Mouse (Mus musculus) adrenal gland, postnatal 25 days (tissue): ENCODE measurements around the gene Mpz. TPM values are rescaled to one million over a fixed set of nuclear protein-coding genes. Genes with fewer than 3 reads are reported as not detected.
"Not testable (repeated sequence)": the region's sequence is repeated elsewhere in the genome, so short reads cannot be mapped to it uniquely, and the experiment has no call there.

Experiments used
- DNase-seq: peaks from one replicate; pipeline ENCODE4 v3.0.0; 2021; ENCODE audit warnings: mixed read lengths
- total RNA-seq: library from RNA; stranded (reverse); gene quantifications from 2 replicates; pipeline ENCODE4 v1.2.3, GENCODE M21; 2021

Gene Mpz
- total RNA-seq, 1 experiment from 2014 or later: 0.88 TPM

DNA sequence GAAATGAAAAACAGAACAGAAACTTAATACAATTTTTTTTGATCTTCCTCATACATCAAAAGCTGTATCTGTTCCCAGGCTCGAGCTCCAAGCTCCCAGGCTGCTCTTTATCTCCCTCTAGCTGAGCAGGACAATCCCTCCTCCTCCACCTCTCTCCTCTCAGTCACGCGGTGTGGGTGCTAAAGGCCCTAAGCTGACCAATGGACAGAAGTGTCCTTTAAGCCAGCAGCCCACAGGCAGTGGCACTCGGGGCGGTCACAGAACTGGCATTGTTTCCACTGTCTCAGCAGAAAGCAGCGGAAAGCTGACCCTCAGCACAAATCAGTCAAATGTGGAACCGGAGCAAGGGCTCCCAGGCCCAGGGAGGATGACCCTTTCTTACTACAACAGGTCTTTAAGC, 21.3 kb upstream of the Mpz start:
- DNase-seq: no peak

DNA sequence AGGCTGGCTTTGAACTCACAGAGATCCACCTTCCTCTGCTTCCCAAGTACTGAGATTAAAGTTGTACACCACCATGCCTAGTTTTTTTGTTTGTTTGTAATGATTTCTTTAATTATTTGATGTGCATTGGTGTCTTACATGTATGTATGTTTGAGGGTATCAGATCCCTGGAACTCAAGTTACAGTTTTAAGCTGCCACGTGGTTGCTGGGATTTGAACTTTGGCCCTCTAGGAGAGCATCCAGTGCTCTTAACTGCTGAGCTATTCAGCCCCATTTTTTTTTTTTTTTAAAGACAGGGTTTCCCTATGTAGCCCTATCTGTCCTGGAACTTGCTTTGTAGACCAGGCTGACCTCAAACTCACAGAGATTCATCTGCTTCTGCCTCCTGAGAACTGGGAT, 19.5 kb upstream of the Mpz start:
- DNase-seq: no peak

DNA sequence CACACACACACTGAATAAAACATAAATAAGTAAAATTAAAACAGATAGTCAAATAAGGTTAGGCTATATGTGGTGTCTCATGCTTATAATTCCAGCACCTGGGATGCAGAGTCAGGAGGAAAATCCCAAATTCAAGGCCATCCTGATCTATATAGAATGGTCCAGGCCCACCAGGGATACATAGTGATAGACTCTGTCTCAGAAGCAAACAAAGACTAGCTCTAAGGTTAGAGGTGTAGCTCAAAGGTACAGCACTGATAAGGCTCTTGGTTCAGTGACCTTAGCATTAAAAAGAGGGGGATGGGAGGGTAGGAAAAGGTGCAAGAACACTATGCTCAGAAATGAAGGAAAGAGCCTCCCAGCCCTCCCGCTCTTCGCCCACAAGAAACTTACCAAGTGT, 14.9 kb upstream of the Mpz start:
- no peak for DNase-seq

DNA sequence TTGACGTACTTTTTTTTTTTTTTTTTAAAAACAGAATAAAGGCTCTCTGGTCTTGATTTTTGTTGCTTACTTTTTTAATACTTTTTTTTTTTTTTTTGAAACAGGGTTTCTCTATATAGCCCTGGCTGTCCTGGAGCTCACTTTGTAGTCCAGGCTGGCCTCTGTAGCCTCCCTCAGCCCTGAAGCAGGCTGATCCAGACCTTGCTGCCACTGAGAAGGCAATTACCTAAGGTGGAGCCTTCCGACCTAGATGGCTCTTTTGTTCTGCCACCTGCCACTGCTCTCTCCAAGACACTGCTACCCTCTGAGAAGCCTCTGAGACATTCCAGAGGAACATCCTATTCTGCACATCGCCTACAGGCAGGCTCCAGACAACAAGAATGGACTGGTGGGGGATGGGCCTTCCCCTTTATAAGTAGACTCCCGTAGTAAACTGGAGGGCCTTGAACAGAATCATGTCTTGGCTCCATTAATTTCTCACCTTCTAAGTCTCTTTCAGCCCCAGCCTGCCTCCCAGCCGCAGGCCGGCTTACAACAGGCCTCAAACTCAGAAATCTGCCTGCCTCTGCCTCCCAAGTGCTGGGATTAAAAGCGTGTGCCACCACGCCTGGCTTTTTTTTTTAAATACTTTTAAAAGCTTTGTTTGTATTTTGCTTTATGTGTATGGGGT, 12.9 kb upstream of the Mpz start:
- DNase-seq: not testable (repeated sequence)

DNA sequence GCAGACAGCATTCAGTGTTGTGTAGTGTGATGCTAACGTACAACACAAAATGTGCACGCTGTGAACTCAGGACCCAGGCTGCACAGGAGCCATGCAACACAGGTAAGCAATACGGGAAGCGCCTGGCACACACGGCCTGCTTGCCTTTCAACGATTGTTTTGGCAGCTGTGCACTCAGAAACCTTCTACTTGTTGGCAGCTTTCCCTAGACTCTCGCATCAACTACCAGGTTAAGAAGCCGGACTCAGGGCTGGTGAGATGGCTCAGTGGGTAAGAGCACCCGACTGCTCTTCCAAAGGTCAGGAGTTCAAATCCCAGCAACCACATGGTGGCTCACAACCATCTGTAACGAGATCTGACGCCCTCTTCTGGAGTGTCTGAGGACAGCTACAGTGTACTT, 7.5 kb upstream of the Mpz start:
- DNase-seq: not testable (repeated sequence)

DNA sequence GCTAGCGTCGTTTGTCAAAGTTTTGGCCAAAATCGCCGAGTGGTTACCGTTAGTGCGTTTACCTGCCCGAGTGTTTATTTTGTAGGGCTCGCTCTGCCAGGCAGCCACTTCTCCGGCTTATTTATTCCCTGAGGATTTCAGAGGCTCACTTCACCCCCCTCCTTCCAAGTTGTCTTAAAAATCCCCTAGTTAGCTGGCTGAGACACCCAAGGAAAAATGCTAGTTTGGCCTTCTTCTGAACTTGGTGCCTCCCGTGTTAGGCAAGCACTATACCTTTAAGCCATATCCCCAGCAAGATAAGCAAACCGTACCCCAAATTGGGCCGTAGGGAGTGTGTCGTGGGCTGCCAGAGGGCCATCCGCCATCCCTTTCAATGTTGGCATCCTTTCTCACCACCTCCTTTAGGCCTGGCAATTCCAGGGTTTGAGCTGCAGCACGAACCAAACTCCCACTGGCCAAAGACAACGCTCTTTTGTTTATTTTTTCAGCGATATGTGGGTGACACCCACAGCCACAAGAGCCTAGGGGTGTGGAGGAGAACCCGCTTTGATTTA, 404 bp downstream of the Mpz start:
- no peak for DNase-seq

DNA sequence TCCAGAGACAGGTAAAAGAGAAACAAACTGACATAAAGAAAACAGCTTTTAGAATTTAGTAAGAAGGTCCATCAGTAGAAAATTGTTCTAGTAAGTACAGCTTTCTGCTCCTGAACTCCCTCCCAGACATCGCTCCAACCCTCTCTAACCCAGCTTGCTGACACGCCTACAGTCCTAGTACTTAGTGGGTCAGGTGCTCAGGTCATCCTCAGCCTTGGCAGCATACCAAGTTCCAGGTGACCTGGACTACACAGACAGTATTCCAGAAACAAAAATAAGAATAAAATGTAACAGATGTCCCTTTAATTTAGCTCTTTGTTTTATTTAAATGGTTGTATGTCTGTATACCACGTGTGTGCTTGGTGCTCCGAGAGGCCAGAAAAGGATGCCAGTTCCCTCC, 1.5 kb downstream of the Mpz start:
- DNase-seq: no peak

DNA sequence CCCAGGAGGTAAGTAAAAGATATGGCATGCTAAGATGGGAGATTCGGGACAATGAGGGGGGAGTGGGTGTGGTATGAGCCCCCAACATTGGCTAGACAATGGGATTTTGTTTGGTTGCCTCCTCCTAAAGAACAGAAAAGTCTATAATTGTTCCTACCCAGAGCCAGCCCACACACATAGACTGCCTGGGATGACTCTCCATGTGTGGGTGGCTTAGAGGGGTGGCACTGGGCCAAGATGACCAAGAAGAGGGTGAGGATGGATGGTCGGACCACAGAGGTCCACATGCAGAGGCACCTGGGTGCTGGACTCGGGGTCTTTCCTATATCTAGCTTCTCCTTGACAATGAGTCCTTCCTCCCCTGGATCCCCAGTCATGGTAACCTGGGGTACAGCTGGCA, 6.1 kb downstream of the Mpz start:
- DNase-seq: no peak

DNA sequence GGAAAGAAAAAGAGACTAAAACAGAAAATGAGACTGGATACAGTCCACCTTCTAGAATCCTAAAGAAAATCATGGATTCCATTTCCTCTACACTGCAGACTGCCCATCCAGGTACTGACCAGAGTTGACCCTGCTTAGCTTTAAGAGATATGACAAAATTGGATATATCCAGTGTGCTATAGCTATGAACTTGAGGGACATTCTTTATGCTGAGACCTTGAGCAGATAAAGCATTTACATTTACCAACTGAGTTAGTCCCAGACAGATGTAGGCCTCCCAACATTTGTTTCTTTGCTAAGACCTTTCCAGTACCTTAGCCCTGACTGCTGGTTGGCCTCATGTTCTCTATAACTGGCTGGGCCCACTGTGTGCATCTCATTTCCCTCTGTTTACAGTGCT, 7.5 kb downstream of the Mpz start:
- DNase-seq: no peak

DNA sequence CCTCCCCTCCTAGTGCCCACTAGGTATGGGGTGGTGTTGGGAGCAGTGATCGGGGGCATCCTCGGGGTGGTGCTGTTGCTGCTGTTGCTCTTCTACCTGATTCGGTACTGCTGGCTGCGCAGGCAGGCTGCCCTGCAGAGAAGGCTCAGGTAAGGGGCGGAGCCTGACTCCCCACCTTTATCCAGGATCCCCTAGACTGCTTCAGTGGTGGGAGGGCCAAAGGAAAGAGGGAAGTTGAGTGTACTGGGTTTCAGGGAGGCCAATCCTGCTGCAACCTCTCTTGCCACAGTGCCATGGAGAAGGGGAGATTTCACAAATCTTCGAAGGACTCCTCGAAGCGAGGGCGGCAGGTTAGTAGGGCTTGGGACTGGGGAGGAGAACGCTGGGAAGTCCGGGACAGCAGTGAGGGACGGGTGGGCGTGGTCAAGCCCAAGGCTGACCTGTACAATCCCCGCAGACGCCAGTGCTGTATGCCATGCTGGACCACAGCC, 9.0 kb downstream of the Mpz start:
- peak; percentile 36 for DNase-seq

DNA sequence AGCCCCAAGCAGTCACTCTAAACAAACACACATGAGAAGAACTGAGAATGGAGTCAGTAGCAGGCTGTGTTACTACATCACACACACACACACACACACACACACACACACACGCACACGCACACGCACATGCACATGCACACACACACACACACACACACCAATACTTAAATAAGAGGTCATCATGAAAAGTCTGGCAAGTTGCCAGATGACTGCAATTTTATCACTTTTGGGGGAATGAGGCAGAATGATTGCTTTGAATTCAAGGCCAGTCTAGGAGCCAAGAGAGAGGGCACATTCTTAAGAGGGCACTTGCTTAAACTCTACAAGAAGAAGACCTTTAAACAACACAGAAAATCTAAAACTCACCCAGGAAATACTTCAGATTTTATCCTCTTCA, 12.0 kb downstream of the Mpz start:
- no peak for DNase-seq

DNA sequence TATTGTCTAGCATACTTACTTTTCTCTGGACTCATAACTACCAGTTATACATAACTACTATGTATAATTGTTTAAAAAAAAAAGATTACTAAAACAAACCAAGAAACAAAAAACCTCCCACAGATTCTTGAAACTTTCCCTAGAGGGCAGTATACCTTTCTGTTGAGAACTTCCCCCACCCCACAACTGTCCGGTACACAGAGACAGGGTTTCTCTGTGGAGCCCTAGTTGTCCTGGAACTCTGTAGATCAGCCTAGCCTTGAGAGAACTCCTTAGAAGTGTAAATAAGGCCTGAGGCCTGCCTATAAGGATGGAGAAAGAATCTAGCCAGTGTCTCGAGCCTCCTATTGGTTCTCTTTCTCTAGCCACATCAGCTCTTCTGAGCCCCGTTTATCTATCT, 13.7 kb downstream of the Mpz start:
- no peak for DNase-seq

DNA sequence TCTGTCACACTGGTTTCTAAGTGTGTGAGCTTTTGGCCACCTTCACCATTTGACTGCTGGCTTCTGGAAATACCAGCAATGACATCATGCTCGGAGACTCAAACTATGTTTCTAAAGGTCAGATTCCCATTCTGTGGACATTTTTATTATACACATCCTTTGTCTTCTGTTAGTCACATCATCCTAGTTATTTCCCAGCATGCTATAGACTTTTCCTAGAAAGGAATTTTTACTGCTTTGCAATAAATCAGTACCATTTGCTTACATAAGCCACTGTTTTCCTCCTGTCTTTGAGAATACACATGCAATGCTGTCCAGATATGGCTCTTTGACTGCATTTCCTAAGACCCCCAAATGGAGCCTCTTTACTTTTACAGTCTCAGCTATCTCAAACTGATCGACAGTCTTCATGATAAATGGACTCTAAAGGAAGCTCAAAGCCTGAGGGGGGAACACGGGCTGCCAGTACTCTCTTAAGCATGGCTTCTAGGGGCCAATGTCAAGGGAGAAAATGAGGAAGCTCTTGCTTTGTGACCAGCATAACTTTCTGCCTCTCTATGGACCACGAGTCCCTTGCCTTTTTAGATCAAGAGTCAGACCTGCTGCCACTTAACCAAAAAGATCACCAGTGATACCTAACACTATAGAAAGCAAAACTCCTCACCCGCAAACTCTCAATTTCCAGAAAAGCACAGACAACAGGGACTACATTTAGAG, 15.3 kb downstream of the Mpz start:
- DNase-seq: no peak

DNA sequence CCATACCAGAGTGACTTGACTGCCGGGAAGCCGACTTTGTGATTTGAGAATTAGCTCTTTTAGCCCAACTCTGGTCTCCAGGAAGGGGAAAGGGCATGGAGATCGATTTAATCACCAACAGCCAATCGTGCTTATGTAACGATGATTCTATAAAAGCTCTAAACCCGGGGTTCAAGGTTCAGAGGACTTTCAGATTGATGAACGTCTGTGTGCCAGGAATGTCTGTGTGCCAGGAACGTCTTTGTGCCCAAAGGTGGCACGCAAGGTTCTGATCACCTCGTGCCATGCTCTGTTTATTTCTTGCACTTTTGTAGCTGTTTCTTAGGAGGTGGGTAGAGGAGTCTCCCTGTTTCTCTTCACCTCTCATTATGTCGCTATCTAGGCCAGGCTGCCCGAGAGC, 18.4 kb downstream of the Mpz start:
- no peak for DNase-seq

DNA sequence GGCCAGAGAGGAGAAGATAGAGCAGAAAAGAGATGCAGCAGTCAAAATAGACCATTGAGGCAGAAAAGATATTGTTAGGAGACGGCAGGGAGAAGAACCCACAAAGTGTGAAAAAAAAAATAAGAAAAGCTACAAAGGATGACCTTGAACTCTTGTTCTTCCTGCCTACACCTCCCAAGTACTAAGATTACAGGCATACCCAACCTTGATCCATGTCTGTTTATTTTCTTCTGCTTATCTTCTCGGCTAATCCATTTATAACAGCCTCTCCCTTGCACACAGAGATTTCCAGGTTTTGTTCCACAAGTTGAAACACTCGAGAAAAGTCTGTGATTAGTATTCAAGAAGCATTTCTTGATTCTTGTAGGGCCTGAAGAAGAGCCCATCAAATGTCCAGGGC, 19.4 kb downstream of the Mpz start:
- no peak for DNase-seq

DNA sequence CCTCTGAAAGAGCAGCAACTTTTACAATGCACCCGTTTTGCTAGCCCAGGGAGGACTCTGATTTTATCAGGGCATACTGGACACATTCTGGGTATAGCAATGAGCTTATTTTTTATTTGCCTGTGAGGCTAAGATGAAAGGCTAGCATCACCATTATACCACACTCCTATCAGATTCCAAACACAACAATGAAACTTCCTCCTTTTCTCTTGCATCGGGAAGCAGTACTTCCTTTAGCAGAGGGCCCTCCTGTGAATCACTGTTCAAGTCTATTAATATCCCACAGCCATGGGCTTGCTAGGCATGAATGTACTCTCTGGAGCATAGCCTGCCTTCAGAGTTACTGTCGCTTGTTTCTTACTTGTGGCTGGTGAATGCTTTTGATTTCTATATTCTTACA, 20.6 kb downstream of the Mpz start:
- DNase-seq: no peak

DNA sequence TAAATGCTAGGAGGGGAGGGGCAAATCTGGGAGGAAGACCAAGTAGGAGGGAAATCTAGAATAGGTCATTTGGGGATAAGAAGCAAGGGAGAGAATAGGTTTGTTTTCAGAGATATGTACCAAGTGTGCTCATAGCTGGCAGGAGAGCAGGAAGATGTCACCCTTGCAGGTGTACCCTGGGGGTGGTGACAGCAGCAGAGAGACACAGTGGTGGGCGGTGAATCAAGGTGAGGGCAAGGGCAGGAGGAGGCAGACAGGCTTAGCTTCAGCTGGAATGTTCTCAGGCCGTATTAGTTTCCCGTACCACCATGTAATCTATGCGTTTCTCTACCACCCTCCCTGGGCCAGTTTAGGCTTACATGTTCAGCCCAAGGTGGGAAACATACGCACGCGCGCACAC, 22.3 kb downstream of the Mpz start:
- no peak for DNase-seq

DNA sequence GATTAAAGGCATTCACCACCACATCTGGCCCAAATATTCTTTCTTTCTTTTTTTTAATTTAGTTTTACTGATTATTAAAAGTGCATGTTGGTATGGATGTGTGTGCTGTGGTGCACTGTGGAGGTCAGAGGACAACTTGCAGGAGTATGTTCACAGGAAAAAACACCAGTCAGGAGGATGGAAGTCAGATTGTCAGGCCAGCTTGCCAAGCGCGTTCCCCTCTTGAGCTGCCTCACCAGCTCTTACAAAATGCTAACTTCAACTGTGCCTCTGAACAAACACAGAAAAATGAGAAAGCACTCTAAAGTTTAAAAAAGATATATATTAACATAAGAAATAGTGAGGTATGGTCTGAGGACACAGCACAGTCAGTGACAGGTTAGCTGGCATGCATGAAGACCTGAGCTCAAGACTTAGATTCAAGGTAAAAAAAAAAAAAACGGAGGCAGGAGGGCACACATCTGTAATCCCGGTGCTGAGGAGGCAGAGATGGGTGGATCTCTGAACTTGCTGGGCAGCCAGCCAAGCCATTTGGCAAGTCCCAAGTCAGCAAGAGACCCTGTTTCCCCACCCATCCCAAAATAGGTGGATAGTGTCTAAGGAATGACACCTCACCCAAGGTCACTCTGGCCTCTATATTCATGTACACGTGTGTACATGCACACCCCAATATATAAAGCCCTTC, 29.1 kb downstream of the Mpz start:
- peak; percentile 25 for DNase-seq

DNA sequence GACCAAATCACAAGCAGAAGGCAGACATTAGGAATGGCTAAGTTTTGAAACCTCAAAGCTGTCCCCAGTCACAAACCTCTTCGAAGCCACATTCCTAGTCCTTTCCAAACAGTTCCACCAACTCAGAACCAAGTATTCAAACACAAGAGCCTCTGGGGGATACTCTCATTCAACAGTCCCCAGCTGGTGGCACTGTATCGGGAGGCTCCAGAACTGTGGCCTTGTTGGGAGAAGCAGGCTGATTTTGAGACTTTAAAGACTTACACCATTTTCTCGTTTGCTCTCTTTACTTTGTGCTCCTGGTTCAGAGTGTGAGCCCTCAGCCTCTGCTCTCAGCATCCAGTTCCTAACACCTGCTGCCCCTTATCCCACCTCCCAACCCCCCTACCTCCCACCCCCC, 32.5 kb downstream of the Mpz start:
- no peak for DNase-seq

DNA sequence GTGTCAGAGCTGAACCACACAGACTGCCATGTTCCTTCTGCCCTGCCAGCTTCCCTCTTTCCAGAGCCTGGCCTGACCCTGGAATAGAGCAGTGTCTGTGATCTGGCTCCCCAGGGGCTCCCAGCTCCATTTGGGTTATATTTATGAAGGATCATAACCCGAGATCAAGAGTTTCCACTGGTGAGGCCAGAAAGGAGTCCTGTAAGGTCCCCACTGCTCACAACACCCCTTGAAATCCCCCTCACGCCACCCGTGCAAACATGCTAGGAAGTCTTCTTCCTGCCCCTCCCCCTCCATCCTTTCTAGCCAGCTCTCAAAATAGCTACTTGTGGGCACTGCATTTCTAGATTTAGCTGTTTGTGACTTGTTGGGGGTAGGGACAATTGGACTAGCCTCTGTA, 33.1 kb downstream of the Mpz start:
- DNase-seq: no peak

DNA sequence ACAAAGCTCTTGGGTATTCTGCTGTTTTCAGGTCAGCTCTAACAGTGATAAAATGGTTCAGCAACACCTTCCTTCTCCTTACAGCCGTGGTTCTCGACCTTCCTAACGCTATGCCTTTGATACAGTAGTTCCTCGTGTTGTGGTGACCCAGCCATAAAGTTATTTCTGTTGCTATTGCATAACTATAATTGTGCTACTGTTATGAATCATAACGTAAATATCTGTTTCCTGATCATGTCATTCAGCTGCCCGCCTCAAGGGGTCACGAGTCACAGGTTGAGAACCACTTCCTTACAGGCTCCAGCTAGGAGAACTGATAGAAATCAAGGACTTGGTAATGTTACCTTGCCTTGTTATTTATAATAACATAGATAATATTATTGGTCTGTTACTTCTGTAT, 33.8 kb downstream of the Mpz start:
- DNase-seq: peak; percentile 21

DNA sequence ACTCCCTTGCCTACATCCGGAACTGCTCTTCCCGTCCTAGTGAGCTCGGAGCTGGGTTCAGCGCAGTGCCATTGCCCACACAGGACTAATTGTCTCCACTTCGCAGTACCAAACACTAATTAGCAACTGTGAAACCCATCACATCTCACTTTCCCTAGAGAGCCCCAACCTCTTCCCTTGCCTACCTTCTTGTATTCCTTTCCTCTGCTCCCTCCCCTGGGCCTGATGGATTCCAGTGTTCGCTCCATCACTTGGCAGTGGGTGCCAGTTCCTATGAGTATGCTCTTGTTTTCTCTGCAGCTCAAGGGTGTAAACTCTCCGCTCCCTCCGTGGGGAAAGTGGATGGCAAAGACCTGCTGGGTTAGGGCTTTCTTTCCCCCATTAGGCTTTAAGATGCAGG, 35.1 kb downstream of the Mpz start:
- DNase-seq: no peak
